Mouse (Mus musculus): Measurements from ENCODE around the gene Rbp3. TPM values are rescaled to one million over a fixed set of nuclear protein-coding genes. Genes with fewer than 3 reads are reported as not detected.

The Rbp3 gene
- polyA plus RNA-seq, 1 experiment from 2014 or later = not detected

- DNase-seq (ENCODE audit: low spot score) = no peak
Measured at GRCm38 (mm10) chr14:33972679-33973078, 18.9 kb downstream of the Rbp3 start.

GRCm38 (mm10) chr14:33974752-33975151 is 20.9 kb downstream of the Rbp3 start:
- no peak for DNase-seq (ENCODE audit: low spot score)

GRCm38 (mm10) chr14:33977748-33978147 is 23.9 kb downstream of the Rbp3 start:
- DNase-seq (ENCODE audit: low spot score) = no peak

- no peak for DNase-seq (ENCODE audit: low spot score)
Measured at GRCm38 (mm10) chr14:33978604-33979059, 24.8 kb downstream of the Rbp3 start, which contains the start of gene Zfp488. Zfp488 (minus strand) TSS chr14:33978764.

- DNase-seq (ENCODE audit: low spot score) = no peak
Measured at GRCm38 (mm10) chr14:33989201-33989600, 35.4 kb downstream of the Rbp3 start.

- no peak for DNase-seq (ENCODE audit: low spot score)
Measured at GRCm38 (mm10) chr14:33991971-33992370, 38.2 kb downstream of the Rbp3 start.

- no peak for DNase-seq (ENCODE audit: low spot score)
Measured at GRCm38 (mm10) chr14:33993051-33993450, 39.2 kb downstream of the Rbp3 start.

GRCm38 (mm10) chr14:33993521-33994289 is 39.9 kb downstream of the Rbp3 start:
- DNase-seq (ENCODE audit: low spot score) = no peak

GRCm38 (mm10) chr14:33997427-33997826 is 43.6 kb downstream of the Rbp3 start:
- DNase-seq (ENCODE audit: low spot score) = no peak

GRCm38 (mm10) chr14:34000076-34000475 is 46.3 kb downstream of the Rbp3 start:
- no peak for DNase-seq (ENCODE audit: low spot score)

- DNase-seq (ENCODE audit: low spot score) = no peak
Measured at GRCm38 (mm10) chr14:34001445-34001844, 47.6 kb downstream of the Rbp3 start.

GRCm38 (mm10) chr14:34002358-34002757 is 48.6 kb downstream of the Rbp3 start:
- no peak for DNase-seq (ENCODE audit: low spot score)

Other genes with a start within 250 kb of the Rbp3 start
- 1.9 and 2.5 TPM in 2 replicates for gene Gdf10, start 30.4 kb upstream of the Rbp3 start, polyA plus RNA-seq (2015; fragmentation: Nextera tagmentation; extraction: Ambion mirVana)
- gene Gdf2, start 13.0 kb upstream of the Rbp3 start, polyA plus RNA-seq (2015; fragmentation: Nextera tagmentation; extraction: Ambion mirVana) = not detected in 2 replicates
- not detected in 2 replicates for gene Zfp488, start 24.8 kb downstream of the Rbp3 start, polyA plus RNA-seq (2015; fragmentation: Nextera tagmentation; extraction: Ambion mirVana)
- not detected in 2 replicates for gene Gm30083, start 61.2 kb downstream of the Rbp3 start, polyA plus RNA-seq (2015; fragmentation: Nextera tagmentation; extraction: Ambion mirVana)
- not detected in 2 replicates for gene Gm5460, start 62.8 kb downstream of the Rbp3 start, polyA plus RNA-seq (2015; fragmentation: Nextera tagmentation; extraction: Ambion mirVana)
- gene Antxrl, start 98.7 kb downstream of the Rbp3 start, polyA plus RNA-seq (2015; fragmentation: Nextera tagmentation; extraction: Ambion mirVana) = 0.05 TPM in 1 of 2 replicates, not detected in the other
- gene Anxa8, start 132.0 kb downstream of the Rbp3 start, polyA plus RNA-seq (2015; fragmentation: Nextera tagmentation; extraction: Ambion mirVana) = 20.5 and 22.8 TPM in 2 replicates
- 0.22 TPM in 1 of 2 replicates, not detected in the other for gene A630023A22Rik, start 148.8 kb downstream of the Rbp3 start, polyA plus RNA-seq (2015; fragmentation: Nextera tagmentation; extraction: Ambion mirVana)
- gene Npy4r, start 198.5 kb downstream of the Rbp3 start, polyA plus RNA-seq (2015; fragmentation: Nextera tagmentation; extraction: Ambion mirVana) = 0.08 TPM in 1 of 2 replicates, not detected in the other
- gene Gprin2, start 247.7 kb downstream of the Rbp3 start, polyA plus RNA-seq (2015; fragmentation: Nextera tagmentation; extraction: Ambion mirVana) = 0.09 and 0.14 TPM in 2 replicates

Data from thymus, postnatal 0 days (tissue).